Mouse (Mus musculus) ES-Bruce4 (cell line): ENCODE data around the gene Kif17.

Source experiments
- CTCF ChIP-seq: IDR thresholded peaks from one replicate; pipeline ENCODE4 v1.8.1; 2011; ENCODE audit warnings: low read depth, low read length
- POLR2A ChIP-seq: IDR thresholded peaks from one replicate; pipeline ENCODE4 v1.8.1; 2011; ENCODE audit warnings: low read length; ENCODE audit not compliant: insufficient read depth

GRCm38 (mm10) chr4:138251819-138252218, 1.6 kb downstream of the Kif17 start:
- TF ChIP-seq CTCF: no peak
- no peak for TF ChIP-seq POLR2A
